Mouse (Mus musculus): ENCODE data around the gene Cnpy4. TPM values are rescaled to one million over a fixed set of nuclear protein-coding genes. Genes with fewer than 3 reads are reported as not detected.

Gene Cnpy4
- polyA plus RNA-seq, 1 experiment from 2014 or later, result 54.0 TPM

GRCm38 (mm10) chr5:138163610-138164009 lies 23.7 kb upstream of the Cnpy4 start:
- H3K4me2 ChIP-seq (ENCODE audit: low read depth, low read length), result no peak overlapping the region
- 73% methylated on average over 10 of the region's 10 CpGs for WGBS
- ATAC-seq (ENCODE audit: low read depth) (no peak), DNase-seq (ENCODE audit: low spot score) (no peak)
- H3K36me3 ChIP-seq (ENCODE audit: control insufficient read depth, insufficient read depth, low read length), result peaks cover 61% of the 10 kb centered on the region
- no peaks in the 10 kb centered on the region for H3K9me3 ChIP-seq (ENCODE audit: control insufficient read depth, low read length)
- no peak overlapping the region for H3K27ac ChIP-seq (replicated peaks; ENCODE audit: low read depth, low read length)
- H3K4me3 ChIP-seq (ENCODE audit: low read depth, low read length), result no peak overlapping the region
- H3K4me1 ChIP-seq (ENCODE audit: control insufficient read depth, insufficient read depth, low read length), result peaks cover 12% of the 10 kb centered on the region
- H3K9ac ChIP-seq (ENCODE audit: low read depth, low read length), result no peak overlapping the region
- no peaks in the 10 kb centered on the region for H3K27me3 ChIP-seq (replicated peaks; ENCODE audit: control insufficient read depth, insufficient read depth, low read length)

GRCm38 (mm10) chr5:138165594-138165993 lies 21.7 kb upstream of the Cnpy4 start:
- Histone ChIP-seq H3K9ac (ENCODE audit: low read depth, low read length) (no peak overlapping the region), H3K36me3 (ENCODE audit: control insufficient read depth, insufficient read depth, low read length) (peaks cover 74% of the 10 kb centered on the region), H3K9me3 (ENCODE audit: control insufficient read depth, low read length) (no peaks in the 10 kb centered on the region), H3K27me3 (replicated peaks; ENCODE audit: control insufficient read depth, insufficient read depth, low read length) (no peaks in the 10 kb centered on the region), H3K27ac (replicated peaks; ENCODE audit: low read depth, low read length) (no peak overlapping the region), H3K4me3 (ENCODE audit: low read depth, low read length) (no peak overlapping the region), H3K4me2 (ENCODE audit: low read depth, low read length) (no peak overlapping the region), H3K4me1 (ENCODE audit: control insufficient read depth, insufficient read depth, low read length) (peaks cover 16% of the 10 kb centered on the region)
- no peak for DNase-seq (ENCODE audit: low spot score)
- WGBS, result 80% methylated on average over 8 of the region's 8 CpGs
- no peak for ATAC-seq (ENCODE audit: low read depth)

- peak; percentile 83 for ATAC-seq (ENCODE audit: low read depth)
Observed at GRCm38 (mm10) chr5:138170936-138171561, 16.2 kb upstream of the Cnpy4 start.

GRCm38 (mm10) chr5:138171695-138172491 lies 15.4 kb upstream of the Cnpy4 start, which contains the start of the genes Ap4m1 and Mcm7:
Gene Ap4m1, plus strand, starts transcription at chr5:138172002.
Gene Mcm7, minus strand, starts transcription at chr5:138172422.
- H3K36me3 ChIP-seq (ENCODE audit: control insufficient read depth, insufficient read depth, low read length), result peaks cover 63% of the 10 kb centered on the region
- no peaks in the 10 kb centered on the region for H3K27me3 ChIP-seq (replicated peaks; ENCODE audit: control insufficient read depth, insufficient read depth, low read length)
- WGBS, result under 1% methylated on average over 54 of the region's 54 CpGs

More at GRCm38 (mm10) chr5:138170936-138171561, 16.2 kb upstream of the Cnpy4 start:
- DNase-seq (ENCODE audit: low spot score), result peak; percentile 98
- WGBS, result under 1% methylated on average over 35 of the region's 47 CpGs
- H3K9me3 ChIP-seq (ENCODE audit: control insufficient read depth, low read length), result no peaks in the 10 kb centered on the region
- peak overlapping the region; percentile 72 for H3K4me3 ChIP-seq (ENCODE audit: low read depth, low read length)
- peak overlapping the region; percentile 93 for H3K27ac ChIP-seq (replicated peaks; ENCODE audit: low read depth, low read length)
- peaks cover 64% of the 10 kb centered on the region for H3K36me3 ChIP-seq (ENCODE audit: control insufficient read depth, insufficient read depth, low read length)
- peak overlapping the region; percentile 86 for H3K4me2 ChIP-seq (ENCODE audit: low read depth, low read length)
- peak overlapping the region; percentile 84 for H3K9ac ChIP-seq (ENCODE audit: low read depth, low read length)
- peaks cover 15% of the 10 kb centered on the region for H3K4me1 ChIP-seq (ENCODE audit: control insufficient read depth, insufficient read depth, low read length)
- H3K27me3 ChIP-seq (replicated peaks; ENCODE audit: control insufficient read depth, insufficient read depth, low read length), result no peaks in the 10 kb centered on the region

GRCm38 (mm10) chr5:138173217-138173616 lies 14.1 kb upstream of the Cnpy4 start:
- ATAC-seq (ENCODE audit: low read depth), result no peak
- H3K9me3 ChIP-seq (ENCODE audit: control insufficient read depth, low read length), result no peaks in the 10 kb centered on the region
- peak overlapping the region; percentile 86 for H3K4me2 ChIP-seq (ENCODE audit: low read depth, low read length)
- no peak overlapping the region for H3K9ac ChIP-seq (ENCODE audit: low read depth, low read length)
- peak; percentile 25 for DNase-seq (ENCODE audit: low spot score)
- peaks cover 15% of the 10 kb centered on the region for H3K4me1 ChIP-seq (ENCODE audit: control insufficient read depth, insufficient read depth, low read length)
- WGBS, result 76% methylated on average over 3 of the region's 3 CpGs
- no peak overlapping the region for H3K27ac ChIP-seq (replicated peaks; ENCODE audit: low read depth, low read length)
- H3K36me3 ChIP-seq (ENCODE audit: control insufficient read depth, insufficient read depth, low read length), result peaks cover 63% of the 10 kb centered on the region
- no peaks in the 10 kb centered on the region for H3K27me3 ChIP-seq (replicated peaks; ENCODE audit: control insufficient read depth, insufficient read depth, low read length)
- H3K4me3 ChIP-seq (ENCODE audit: low read depth, low read length), result peak overlapping the region; percentile 72; the same call in 1 of the 2 replicates

More at GRCm38 (mm10) chr5:138171695-138172491, 15.4 kb upstream of the Cnpy4 start, which contains the start of the genes Ap4m1 and Mcm7:
- peak within 1 kb of the TSS; percentile 84 for H3K9ac ChIP-seq (ENCODE audit: low read depth, low read length)
- ATAC-seq (ENCODE audit: low read depth) (peak; percentile 94), DNase-seq (ENCODE audit: low spot score) (peak; percentile 99)
- H3K4me2 ChIP-seq (ENCODE audit: low read depth, low read length), result peak within 1 kb of the TSS; percentile 86
- H3K27ac ChIP-seq (replicated peaks; ENCODE audit: low read depth, low read length), result peak within 1 kb of the TSS; percentile 95
- H3K4me1 ChIP-seq (ENCODE audit: control insufficient read depth, insufficient read depth, low read length), result peaks cover 15% of the 10 kb centered on the region
- H3K4me3 ChIP-seq (ENCODE audit: low read depth, low read length), result peak within 1 kb of the TSS; percentile 72
- H3K9me3 ChIP-seq (ENCODE audit: control insufficient read depth, low read length), result no peaks in the 10 kb centered on the region

- Histone ChIP-seq H3K9me3 (ENCODE audit: control insufficient read depth, low read length) (no peaks in the 10 kb centered on the region), H3K9ac (ENCODE audit: low read depth, low read length) (peak overlapping the region; percentile 73), H3K4me3 (ENCODE audit: low read depth, low read length) (peak overlapping the region; percentile 87), H3K27me3 (replicated peaks; ENCODE audit: control insufficient read depth, insufficient read depth, low read length) (no peaks in the 10 kb centered on the region), H3K36me3 (ENCODE audit: control insufficient read depth, insufficient read depth, low read length) (peaks cover 48% of the 10 kb centered on the region), H3K4me2 (ENCODE audit: low read depth, low read length) (peak overlapping the region; percentile 85), H3K27ac (replicated peaks; ENCODE audit: low read depth, low read length) (peak overlapping the region; percentile 78), H3K4me1 (ENCODE audit: control insufficient read depth, insufficient read depth, low read length) (peaks cover 5% of the 10 kb centered on the region; the same call in 1 of the 2 replicates)
- DNase-seq (ENCODE audit: low spot score) (peak; percentile 95), ATAC-seq (ENCODE audit: low read depth) (peak; percentile 92)
- WGBS, result 0% methylated on average over 10 of the region's 10 CpGs
Observed at GRCm38 (mm10) chr5:138187661-138188306, 499 bp downstream of the Cnpy4 start.

GRCm38 (mm10) chr5:138193771-138194727 lies 6.8 kb downstream of the Cnpy4 start, which contains the start of gene Mblac1:
Gene Mblac1, plus strand, starts transcription at chr5:138194314.
- peak within 1 kb of the TSS; percentile 90 for H3K27ac ChIP-seq (replicated peaks; ENCODE audit: low read depth, low read length)
- H3K9ac ChIP-seq (ENCODE audit: low read depth, low read length), result peak within 1 kb of the TSS; percentile 87
- DNase-seq (ENCODE audit: low spot score), result peak; percentile 88
- WGBS, result 8% methylated on average over 49 of the region's 54 CpGs
- H3K9me3 ChIP-seq (ENCODE audit: control insufficient read depth, low read length), result no peaks in the 10 kb centered on the region
- H3K4me1 ChIP-seq (ENCODE audit: control insufficient read depth, insufficient read depth, low read length), result peaks cover 10% of the 10 kb centered on the region; the same call in 1 of the 2 replicates
- peak within 1 kb of the TSS; percentile 78 for H3K4me3 ChIP-seq (ENCODE audit: low read depth, low read length)
- ATAC-seq (ENCODE audit: low read depth), result peak; percentile 81
- peak within 1 kb of the TSS; percentile 97 for H3K4me2 ChIP-seq (ENCODE audit: low read depth, low read length)
- peaks cover 35% of the 10 kb centered on the region for H3K36me3 ChIP-seq (ENCODE audit: control insufficient read depth, insufficient read depth, low read length)
- H3K27me3 ChIP-seq (replicated peaks; ENCODE audit: control insufficient read depth, insufficient read depth, low read length), result no peaks in the 10 kb centered on the region

Data from embryonic facial prominence, embryonic 14.5 days (tissue).